Mouse (Mus musculus) testis, adult 2 months (tissue): Measurements from ENCODE around the gene Tbcb. TPM values are rescaled to one million over a fixed set of nuclear protein-coding genes. Genes with fewer than 3 reads are reported as not detected.
"Not testable (repeated sequence)": the region's sequence is repeated elsewhere in the genome, so short reads cannot be mapped to it uniquely, and the experiment has no call there.

ENCODE experiments used
- H3K27ac ChIP-seq: fragments of 200-500 bp; 2 replicates; pipeline ENCODE4 v1.5.1; 2012; ENCODE audit warnings: low read depth, low read length; ENCODE audit not compliant: control insufficient read depth, insufficient read depth
- H3K27me3 ChIP-seq: fragments of 200-500 bp; 2 replicates; pipeline ENCODE4 v1.6.1; 2012; ENCODE audit warnings: mild to moderate bottlenecking, low read length, moderate library complexity; ENCODE audit not compliant: control insufficient read depth, insufficient read depth
- H3K36me3 ChIP-seq: fragments of 200-500 bp; 2 replicates; pipeline ENCODE4 v1.6.1; 2012; ENCODE audit warnings: mild to moderate bottlenecking, low read length; ENCODE audit not compliant: control insufficient read depth, insufficient read depth
- H3K4me1 ChIP-seq: fragments of 200-500 bp; 2 replicates; pipeline ENCODE4 v1.6.1; 2012; ENCODE audit warnings: low read length; ENCODE audit not compliant: control insufficient read depth, insufficient read depth
- H3K4me3 ChIP-seq: fragments of 200-500 bp; 2 replicates; pipeline ENCODE4 v1.5.1; 2012; ENCODE audit warnings: low read depth, mild to moderate bottlenecking, low read length, moderate library complexity, mixed read lengths; ENCODE audit not compliant: control insufficient read depth
- CTCF ChIP-seq: fragments of 200-500 bp; IDR thresholded peaks from 2 replicates; pipeline ENCODE4 v1.5.1; 2012; ENCODE audit warnings: low read depth, mild to moderate bottlenecking, inconsistent platforms, low read length, moderate library complexity; ENCODE audit not compliant: control insufficient read depth, insufficient read depth, insufficient replicate concordance
- POLR2A ChIP-seq: fragments of 200-500 bp; IDR thresholded peaks from 2 replicates; pipeline ENCODE4 v1.6.1; 2012; ENCODE audit warnings: low read depth, mild to moderate bottlenecking, inconsistent platforms, low read length, moderate library complexity; ENCODE audit not compliant: control insufficient read depth
- polyA plus RNA-seq: library from polyadenylated mRNA; depleted of rRNA; stranded (reverse); fragments of >200 nt; gene quantifications from 2 replicates; pipeline ENCODE4 v1.2.3, GENCODE M21; 2012

Tbcb gene
- polyA plus RNA-seq, 1 experiment, result 66.2 TPM

DNA sequence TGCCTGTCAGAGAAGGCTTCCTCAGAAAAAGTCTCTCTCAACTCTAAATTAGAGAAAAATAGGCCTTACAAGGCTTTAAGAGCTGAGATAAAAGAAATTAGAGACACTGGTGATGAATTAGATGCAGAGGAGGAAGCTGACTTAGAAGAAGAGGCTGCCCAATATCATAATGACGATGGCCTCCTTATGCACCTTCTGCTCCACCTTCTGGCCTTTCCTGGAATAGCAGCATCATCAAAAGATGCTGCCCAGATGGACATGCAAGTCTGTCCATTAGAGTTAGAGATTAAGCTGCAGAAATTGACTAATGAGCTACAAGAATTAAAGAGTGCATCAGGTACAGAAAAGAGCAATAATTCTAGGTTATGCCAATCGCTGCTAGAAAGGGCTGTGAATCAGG, 26.7 kb downstream of the Tbcb start:
- H3K27ac ChIP-seq, result 0 out of 2 replicates have a peak overlapping the region, but pooled peaks have one; percentile 66
- H3K4me1 ChIP-seq, result peaks cover 8% of the 10 kb centered on the region
- H3K27me3 ChIP-seq, result no peaks in the 10 kb centered on the region
- TF ChIP-seq POLR2A, result no peak
- peak; percentile 24; the same call in 1 of the 2 replicates for TF ChIP-seq CTCF
- no peak overlapping the region for H3K4me3 ChIP-seq
- H3K36me3 ChIP-seq, result no peaks in the 10 kb centered on the region

GRCm38 (mm10) chr7:30204380-30204779, 27.7 kb downstream of the Tbcb start:
- Histone ChIP-seq H3K4me1 (peaks cover 18% of the 10 kb centered on the region), H3K27me3 (no peaks in the 10 kb centered on the region), H3K27ac (peak overlapping the region; percentile 30), H3K4me3 (no peak overlapping the region), H3K36me3 (no peaks in the 10 kb centered on the region)
- TF ChIP-seq CTCF (no peak), POLR2A (no peak)

- TF ChIP-seq POLR2A (no peak), CTCF (no peak)
- Histone ChIP-seq H3K4me1 (peaks cover 23% of the 10 kb centered on the region), H3K27me3 (no peaks in the 10 kb centered on the region), H3K36me3 (no peaks in the 10 kb centered on the region), H3K4me3 (no peak overlapping the region), H3K27ac (peak overlapping the region; percentile 73)
Observed at GRCm38 (mm10) chr7:30202895-30203690, 29.0 kb downstream of the Tbcb start.

DNA sequence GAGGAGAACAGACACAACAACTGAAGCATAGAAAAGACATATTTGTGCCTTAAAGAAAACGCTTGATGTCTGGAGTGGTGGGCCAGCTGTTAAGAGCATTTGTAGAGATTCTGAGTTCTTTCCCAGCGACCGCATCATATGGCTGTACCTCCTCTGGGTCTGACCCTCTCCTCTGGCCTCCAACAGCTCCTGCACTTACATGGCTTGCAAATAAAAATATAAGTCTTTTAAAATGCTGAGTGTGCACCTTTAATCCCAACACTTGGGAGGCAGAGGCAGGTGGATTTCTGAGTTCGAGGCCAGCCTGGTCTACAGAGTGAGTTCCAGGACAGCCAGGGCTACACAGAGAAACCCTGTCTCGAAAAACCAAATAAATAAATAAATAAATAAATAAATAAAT, 31.4 kb downstream of the Tbcb start:
- not testable (repeated sequence) for H3K4me3 ChIP-seq, H3K36me3 ChIP-seq, H3K27me3 ChIP-seq, H3K27ac ChIP-seq
- H3K4me1 ChIP-seq, result peaks cover 29% of the 10 kb centered on the region

- no peaks in the 10 kb centered on the region for H3K27me3 ChIP-seq
- peaks cover 29% of the 10 kb centered on the region for H3K4me1 ChIP-seq
- peak overlapping the region; percentile 0 for H3K27ac ChIP-seq
- H3K4me3 ChIP-seq, result no peak overlapping the region
- TF ChIP-seq CTCF, result no peak
- no peak for TF ChIP-seq POLR2A
- no peaks in the 10 kb centered on the region for H3K36me3 ChIP-seq
Observed at GRCm38 (mm10) chr7:30200200-30200599, 31.9 kb downstream of the Tbcb start.

GRCm38 (mm10) chr7:30199498-30200139, 32.5 kb downstream of the Tbcb start:
- Histone ChIP-seq H3K36me3 (no peaks in the 10 kb centered on the region), H3K27me3 (no peaks in the 10 kb centered on the region), H3K27ac (peak overlapping the region; percentile 0), H3K4me1 (peaks cover 32% of the 10 kb centered on the region), H3K4me3 (no peak overlapping the region; the same call in 1 of the 2 replicates)
- no peak for TF ChIP-seq CTCF
- TF ChIP-seq POLR2A, result no peak

- Histone ChIP-seq H3K27ac (peak within 1 kb of the TSS; percentile 79), H3K27me3 (no peaks in the 10 kb centered on the region), H3K4me1 (peaks cover 36% of the 10 kb centered on the region), H3K4me3 (no peak within 1 kb of the TSS; the same call in 1 of the 2 replicates), H3K36me3 (no peaks in the 10 kb centered on the region)
- TF ChIP-seq CTCF (peak; percentile 71; the same call in 1 of the 2 replicates), POLR2A (no peak)
Observed at GRCm38 (mm10) chr7:30198481-30198971, 33.5 kb downstream of the Tbcb start, which contains the start of gene Capns1. TSS of gene Capns1 (minus strand) at chr7:30198811.
